Mouse (Mus musculus) liver, embryonic 14.5 days (tissue): ENCODE results near the gene Usp53. TPM values are rescaled to one million over a fixed set of nuclear protein-coding genes. Genes with fewer than 3 reads are reported as not detected.

Source experiments
- ATAC-seq: fragments of 200-750 bp; cut with Nextera tagmentation; 2 replicates; pipeline ENCODE4 v1.8.0; 2017; ENCODE audit warnings: moderate number of reproducible peaks, mild to moderate bottlenecking, moderate library complexity; ENCODE audit not compliant: insufficient read depth
- DNase-seq, 3 experiments: peaks; one replicate each; pipeline ENCODE4 v3.0.0-alpha.2; 2012 to 2013; ENCODE audit warnings: low read depth in 3 of 3, low spot score in 3 of 3
- H3K27ac ChIP-seq: fragments of 300-500 bp; sonication (generic); 2 replicates; pipeline ENCODE4 v1.5.1; 2014; ENCODE audit warnings: moderate library complexity, mild to moderate bottlenecking, control low read depth, inconsistent platforms
- H3K27me3 ChIP-seq: fragments of 300-500 bp; sonication (generic); 2 replicates; pipeline ENCODE4 v1.6.1; 2014; ENCODE audit warnings: mild to moderate bottlenecking, low read length, moderate library complexity; ENCODE audit not compliant: control insufficient read depth, insufficient read depth
- H3K36me3 ChIP-seq: fragments of 300-500 bp; sonication (generic); replicated peaks from 2 replicates; pipeline ENCODE4 v1.6.1; 2014; ENCODE audit warnings: low read depth; ENCODE audit not compliant: control insufficient read depth, insufficient read depth
- H3K4me1 ChIP-seq, 2 experiments: fragments of 200-500 bp in 1 of 2; fragments of 300-500 bp in 1 of 2; sonication (generic) in 1 of 2; replicated peaks; 2 replicates each; pipeline ENCODE4 v1.6.1; 2012 to 2014; ENCODE audit warnings: antibody characterized with exemption in 1 of 2, inconsistent platforms in 1 of 2, low read length in 1 of 2; ENCODE audit not compliant: control insufficient read depth in 2 of 2, insufficient read depth in 2 of 2
- H3K4me2 ChIP-seq: fragments of 300-500 bp; sonication (generic); 2 replicates; pipeline ENCODE4 v1.6.1; 2014; ENCODE audit warnings: low read depth, mild to moderate bottlenecking, control low read depth, moderate library complexity
- H3K4me3 ChIP-seq, 2 experiments: fragments of 200-500 bp in 1 of 2; fragments of 300-500 bp in 1 of 2; sonication (generic) in 1 of 2; 2 replicates each; pipeline ENCODE4 v1.5.1; 2012 to 2014; ENCODE audit warnings: low read depth in 2 of 2, low read length in 2 of 2, mild to moderate bottlenecking in 2 of 2, control low read depth in 1 of 2, inconsistent platforms in 1 of 2, moderate library complexity in 1 of 2; ENCODE audit not compliant: insufficient read depth in 1 of 2
- H3K9ac ChIP-seq: fragments of 300-500 bp; sonication (generic); replicated peaks from 2 replicates; pipeline ENCODE4 v1.6.1; 2014; ENCODE audit warnings: mild to moderate bottlenecking, control low read depth, moderate library complexity
- H3K9me3 ChIP-seq: fragments of 300-500 bp; sonication (generic); 2 replicates; pipeline ENCODE4 v1.6.1; 2016; ENCODE audit warnings: low read length, mixed read lengths; ENCODE audit not compliant: control insufficient read depth
- CTCF ChIP-seq: IDR thresholded peaks from 2 replicates; pipeline ENCODE4 v1.5.1; 2016; ENCODE audit warnings: antibody characterized with exemption, low read depth, control low read depth
- EP300 ChIP-seq: IDR thresholded peaks from 2 replicates; pipeline ENCODE4 v1.6.1; 2016; ENCODE audit warnings: antibody characterized with exemption, low read depth
- WGBS: fragments of 180-500 bp; shearing (Covaris S2); extraction: QIAGEN DNeasy Blood & Tissue Kit; methylation state at CpG from one replicate; pipeline ENCODE4 v1.1.7; 2014; ENCODE audit not compliant: insufficient replicate concordance; 5-methylcytosine and 5-hydroxymethylcytosine counted together
- polyA plus RNA-seq, 2 experiments: library from polyadenylated mRNA; depleted of rRNA in 1 of 2; stranded (reverse) in 1 of 2; unstranded in 1 of 2; fragments of >200 nt; fragmentation: Nextera tagmentation in 1 of 2; extraction: Ambion mirVana in 1 of 2; gene quantifications; 2 replicates each; pipeline versions ENCODE4 v1.2.1 to v1.2.3; 2012 to 2014

Usp53 gene
- polyA plus RNA-seq, 2 experiments = 0.78 to 1.6 TPM

DNA sequence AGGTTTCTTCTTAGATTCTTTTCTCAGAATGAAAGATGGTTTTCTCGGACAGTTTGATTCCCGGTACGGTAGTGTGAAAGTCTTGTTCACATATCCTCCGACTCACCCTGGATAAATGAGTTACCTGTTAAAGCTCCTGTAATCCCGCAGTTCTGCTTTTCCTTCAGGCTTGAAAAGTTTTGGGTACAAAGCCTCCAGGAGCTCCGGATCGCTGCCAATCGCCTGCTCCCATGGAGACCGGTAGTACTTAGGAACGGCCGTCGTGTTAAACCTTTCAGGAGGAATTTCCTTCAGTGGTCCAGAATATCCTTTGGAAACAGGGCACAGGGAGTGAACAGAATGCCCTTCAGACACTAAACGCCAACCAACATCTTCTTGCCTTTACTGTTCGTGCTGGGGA lies 29.2 kb upstream of the Usp53 start:
- Histone ChIP-seq H3K9ac (no peak overlapping the region), H3K9me3 (no peaks in the 10 kb centered on the region), H3K4me3 (no peak overlapping the region), H3K4me2 (no peak overlapping the region), H3K27ac (no peak overlapping the region), H3K27me3 (no peaks in the 10 kb centered on the region), H3K36me3 (no peaks in the 10 kb centered on the region), H3K4me1 (no peaks in the 10 kb centered on the region)
- DNase-seq (no peak), ATAC-seq (no peak)
- TF ChIP-seq CTCF (no peak), EP300 (no peak)
- WGBS = 80% methylated on average over 14 of the region's 14 CpGs

- TF ChIP-seq EP300 (no peak), CTCF (no peak)
- no peak overlapping the region for H3K9ac ChIP-seq
- H3K4me3 ChIP-seq = no peak overlapping the region
- no peaks in the 10 kb centered on the region for H3K27me3 ChIP-seq
- no peak overlapping the region for H3K27ac ChIP-seq
- no peaks in the 10 kb centered on the region for H3K36me3 ChIP-seq
- WGBS = 32% methylated on average over 6 of the region's 6 CpGs
- no peaks in the 10 kb centered on the region for H3K4me1 ChIP-seq
- no peak overlapping the region for H3K4me2 ChIP-seq
- DNase-seq (no peak), ATAC-seq (no peak)
- H3K9me3 ChIP-seq = no peaks in the 10 kb centered on the region
Measured at GRCm38 (mm10) chr3:123009417-123009816, 25.1 kb upstream of the Usp53 start.

DNA sequence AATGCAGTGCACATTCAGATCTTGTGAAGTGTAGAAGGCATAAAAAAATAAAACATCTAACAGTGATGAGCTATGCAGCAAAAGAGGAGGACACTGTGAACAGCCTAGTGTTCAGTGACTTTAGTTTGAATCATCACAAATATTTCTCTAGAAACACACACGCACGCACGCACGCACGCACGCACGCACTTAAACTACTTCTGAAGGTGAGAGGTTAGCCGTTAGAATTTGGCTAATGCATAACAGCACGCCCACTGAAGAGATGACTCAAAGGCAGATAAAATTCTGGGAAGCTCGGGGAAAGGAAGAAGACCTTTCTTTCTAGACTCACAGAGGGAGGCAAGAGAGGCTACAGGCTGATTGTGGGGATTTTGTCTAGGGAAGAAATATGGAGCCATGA lies 23.1 kb upstream of the Usp53 start:
- ATAC-seq (no peak), DNase-seq (no peak)
- H3K4me2 ChIP-seq = no peak overlapping the region
- H3K4me1 ChIP-seq = no peaks in the 10 kb centered on the region
- no peaks in the 10 kb centered on the region for H3K27me3 ChIP-seq
- no peaks in the 10 kb centered on the region for H3K36me3 ChIP-seq
- no peak for TF ChIP-seq CTCF
- TF ChIP-seq EP300 = no peak
- WGBS = 70% methylated on average over 10 of the region's 10 CpGs
- H3K27ac ChIP-seq = no peak overlapping the region
- H3K4me3 ChIP-seq = no peak overlapping the region
- H3K9ac ChIP-seq = no peak overlapping the region
- no peaks in the 10 kb centered on the region for H3K9me3 ChIP-seq

DNA sequence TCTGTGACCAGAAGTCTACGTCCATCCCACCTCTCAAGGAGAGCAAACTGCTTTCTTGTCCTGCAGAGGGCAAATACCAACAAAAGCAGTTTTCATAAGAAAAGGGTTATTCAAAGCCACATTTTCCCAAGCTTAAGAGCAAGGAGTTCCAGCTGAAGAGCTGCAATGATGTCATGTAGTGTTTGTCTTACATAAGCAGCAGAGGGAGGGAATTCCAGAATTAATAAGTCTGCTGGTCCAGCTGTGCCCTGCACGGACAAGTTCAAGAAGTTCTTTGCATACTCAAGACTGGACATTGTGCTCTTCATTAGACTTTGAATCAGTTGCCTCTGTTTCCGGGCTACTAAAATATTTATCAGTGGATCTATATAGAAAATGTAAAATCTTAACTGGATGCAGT lies 16.7 kb upstream of the Usp53 start:
- WGBS = 48% methylated on average over 3 of the region's 3 CpGs
- no peak for TF ChIP-seq EP300
- TF ChIP-seq CTCF = no peak
- ATAC-seq (no peak), DNase-seq (no peak)
- no peak overlapping the region for H3K4me3 ChIP-seq
- H3K9ac ChIP-seq = no peak overlapping the region
- no peak overlapping the region for H3K4me2 ChIP-seq
- H3K4me1 ChIP-seq = no peaks in the 10 kb centered on the region
- H3K9me3 ChIP-seq = no peaks in the 10 kb centered on the region
- no peak overlapping the region for H3K27ac ChIP-seq
- no peaks in the 10 kb centered on the region for H3K36me3 ChIP-seq
- no peaks in the 10 kb centered on the region for H3K27me3 ChIP-seq

GRCm38 (mm10) chr3:122998511-122998910 lies 14.2 kb upstream of the Usp53 start:
- no peak for TF ChIP-seq CTCF
- no peak for TF ChIP-seq EP300
- WGBS = 77% methylated on average over 8 of the region's 8 CpGs
- ATAC-seq (no peak), DNase-seq (no peak)
- no peaks in the 10 kb centered on the region for H3K9me3 ChIP-seq
- H3K36me3 ChIP-seq = no peaks in the 10 kb centered on the region
- H3K27me3 ChIP-seq = no peaks in the 10 kb centered on the region
- no peaks in the 10 kb centered on the region for H3K4me1 ChIP-seq
- no peak overlapping the region for H3K4me2 ChIP-seq
- no peak overlapping the region for H3K27ac ChIP-seq
- H3K4me3 ChIP-seq = no peak overlapping the region
- H3K9ac ChIP-seq = no peak overlapping the region

- no peak overlapping the region for H3K27ac ChIP-seq
- TF ChIP-seq CTCF (no peak), EP300 (no peak)
- WGBS = 50% methylated on average over 1 of the region's 1 CpGs
Measured at GRCm38 (mm10) chr3:122996968-122997367, 12.7 kb upstream of the Usp53 start.

More at GRCm38 (mm10) chr3:122996968-122997367, 12.7 kb upstream of the Usp53 start:
- Histone ChIP-seq H3K4me2 (no peak overlapping the region), H3K36me3 (no peaks in the 10 kb centered on the region), H3K4me3 (no peak overlapping the region), H3K9me3 (no peaks in the 10 kb centered on the region), H3K27me3 (no peaks in the 10 kb centered on the region), H3K4me1 (no peaks in the 10 kb centered on the region), H3K9ac (no peak overlapping the region)
- DNase-seq (no peak), ATAC-seq (no peak)
